Mouse (Mus musculus): ENCODE data around the gene Mlh1.
A peak's percentile ranks its signal among the peaks of the same experiment; 100 is the strongest.

Mlh1 gene

GRCm38 (mm10) chr9:111271434-111272160 lies at the start of gene Mlh1, which contains the start of gene Epm2aip1:
TSS of gene Mlh1 (minus strand) at chr9:111271791.
TSS of gene Epm2aip1 (plus strand) at chr9:111271929.
- peak; percentile 99 for DNase-seq (ENCODE audit: inconsistent ontology term)

GRCm38 (mm10) chr9:111320912-111321311 lies 49.3 kb upstream of the Mlh1 start:
- DNase-seq (ENCODE audit: inconsistent ontology term), result no peak

GRCm38 (mm10) chr9:111314219-111314618 lies 42.6 kb upstream of the Mlh1 start:
- DNase-seq (ENCODE audit: inconsistent ontology term), result no peak

GRCm38 (mm10) chr9:111313793-111314192 lies 42.2 kb upstream of the Mlh1 start:
- DNase-seq (ENCODE audit: inconsistent ontology term), result no peak

- DNase-seq (ENCODE audit: inconsistent ontology term), result no peak
These were observed 41.7 kb upstream of the Mlh1 start for GRCm38 (mm10) chr9:111313299-111313698.

- peak; percentile 47 for DNase-seq (ENCODE audit: inconsistent ontology term)
These were observed 41.0 kb upstream of the Mlh1 start for GRCm38 (mm10) chr9:111312442-111313141.

- no peak for DNase-seq (ENCODE audit: inconsistent ontology term)
These were observed 40.4 kb upstream of the Mlh1 start for GRCm38 (mm10) chr9:111311843-111312441.

GRCm38 (mm10) chr9:111311031-111311842 lies 39.6 kb upstream of the Mlh1 start, which contains the start of gene Trank1:
TSS of gene Trank1 (plus strand) at chr9:111311739.
- DNase-seq (ENCODE audit: inconsistent ontology term), result no peak

- DNase-seq (ENCODE audit: inconsistent ontology term), result no peak
These were observed 34.6 kb upstream of the Mlh1 start for GRCm38 (mm10) chr9:111306142-111306541.

- DNase-seq (ENCODE audit: inconsistent ontology term), result peak; percentile 52
These were observed 32.4 kb upstream of the Mlh1 start for GRCm38 (mm10) chr9:111304036-111304435.

GRCm38 (mm10) chr9:111302196-111302831 lies 30.7 kb upstream of the Mlh1 start:
- no peak for DNase-seq (ENCODE audit: inconsistent ontology term)

GRCm38 (mm10) chr9:111298606-111299005 lies 27.0 kb upstream of the Mlh1 start:
- DNase-seq (ENCODE audit: inconsistent ontology term), result no peak

GRCm38 (mm10) chr9:111296433-111296832 lies 24.8 kb upstream of the Mlh1 start:
- DNase-seq (ENCODE audit: inconsistent ontology term), result no peak

GRCm38 (mm10) chr9:111295323-111295722 lies 23.7 kb upstream of the Mlh1 start:
- DNase-seq (ENCODE audit: inconsistent ontology term), result no peak

- no peak for DNase-seq (ENCODE audit: inconsistent ontology term)
These were observed 23.3 kb upstream of the Mlh1 start for GRCm38 (mm10) chr9:111294911-111295310.

GRCm38 (mm10) chr9:111293234-111293633 lies 21.6 kb upstream of the Mlh1 start:
- peak; percentile 53 for DNase-seq (ENCODE audit: inconsistent ontology term)

- DNase-seq (ENCODE audit: inconsistent ontology term), result no peak
These were observed 19.0 kb upstream of the Mlh1 start for GRCm38 (mm10) chr9:111290539-111291100.

GRCm38 (mm10) chr9:111289832-111290339 lies 18.3 kb upstream of the Mlh1 start:
- peak; percentile 89 for DNase-seq (ENCODE audit: inconsistent ontology term)

GRCm38 (mm10) chr9:111289294-111289831 lies 17.8 kb upstream of the Mlh1 start:
- DNase-seq (ENCODE audit: inconsistent ontology term), result no peak

- no peak for DNase-seq (ENCODE audit: inconsistent ontology term)
These were observed 16.4 kb upstream of the Mlh1 start for GRCm38 (mm10) chr9:111287956-111288355.
